Mouse (Mus musculus): ENCODE results near the gene Efcab9.

Gene Efcab9

GRCm38 (mm10) chr11:32531871-32532764 is at the start of gene Efcab9:
TSS of gene Efcab9 (minus strand) at chr11:32532081.
- DNase-seq (ENCODE audit: low read depth): no peak

DNA sequence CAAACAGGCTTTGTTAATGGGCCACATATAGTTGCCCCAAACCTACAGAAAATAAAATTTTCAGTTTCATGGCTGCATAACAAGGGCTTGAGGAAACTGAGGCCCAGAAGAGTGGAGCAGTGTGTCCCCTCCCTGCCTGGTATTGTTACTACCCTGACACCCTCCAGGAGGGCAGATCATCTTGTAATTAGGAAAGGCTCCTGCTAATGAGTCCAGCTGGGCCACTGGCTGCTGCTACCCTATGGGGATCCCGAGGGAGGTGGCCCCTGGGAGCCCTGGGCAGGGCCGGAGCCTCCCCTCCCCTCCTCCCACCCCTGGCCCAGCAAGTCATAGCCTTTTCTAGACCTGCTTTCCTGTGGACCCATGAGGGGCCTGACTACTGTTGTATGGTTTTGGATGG is 49.1 kb upstream of the Efcab9 start:
- DNase-seq (ENCODE audit: low read depth): no peak

DNA sequence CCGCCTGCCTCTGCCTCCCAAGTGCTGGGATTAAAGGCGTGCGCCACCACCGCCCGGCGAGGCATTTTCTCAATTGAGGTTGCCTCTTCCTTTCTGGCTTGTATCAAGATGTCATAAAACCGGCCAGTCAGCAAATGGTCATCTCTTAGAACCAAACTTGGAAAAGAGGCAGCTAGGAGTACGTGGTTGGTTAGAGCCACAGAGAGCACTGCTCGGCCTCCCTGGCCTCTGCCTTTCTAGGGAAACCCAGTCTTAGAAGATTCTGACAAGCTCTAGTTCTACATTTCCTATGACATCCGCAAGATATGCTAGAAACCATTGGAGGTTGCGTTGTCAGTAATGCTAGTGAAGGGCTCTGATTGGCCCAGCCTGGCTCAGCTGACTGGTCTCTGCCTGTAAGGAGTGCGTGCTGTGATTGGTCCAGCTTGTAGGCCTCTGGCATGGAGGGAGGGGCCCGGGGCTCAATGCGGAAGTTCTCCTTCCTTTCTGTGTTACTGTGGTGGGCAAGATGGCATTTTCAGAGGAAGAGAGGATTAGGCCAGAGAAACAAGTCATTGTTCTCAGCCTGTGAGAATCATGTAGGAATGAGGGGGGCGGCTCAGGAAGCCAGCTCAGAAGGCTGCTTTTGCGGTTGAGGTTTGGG is 48.5 kb upstream of the Efcab9 start:
- no peak for DNase-seq (ENCODE audit: low read depth)

- no peak for DNase-seq (ENCODE audit: low read depth)
Observed at GRCm38 (mm10) chr11:32576760-32577050, 44.8 kb upstream of the Efcab9 start.

DNA sequence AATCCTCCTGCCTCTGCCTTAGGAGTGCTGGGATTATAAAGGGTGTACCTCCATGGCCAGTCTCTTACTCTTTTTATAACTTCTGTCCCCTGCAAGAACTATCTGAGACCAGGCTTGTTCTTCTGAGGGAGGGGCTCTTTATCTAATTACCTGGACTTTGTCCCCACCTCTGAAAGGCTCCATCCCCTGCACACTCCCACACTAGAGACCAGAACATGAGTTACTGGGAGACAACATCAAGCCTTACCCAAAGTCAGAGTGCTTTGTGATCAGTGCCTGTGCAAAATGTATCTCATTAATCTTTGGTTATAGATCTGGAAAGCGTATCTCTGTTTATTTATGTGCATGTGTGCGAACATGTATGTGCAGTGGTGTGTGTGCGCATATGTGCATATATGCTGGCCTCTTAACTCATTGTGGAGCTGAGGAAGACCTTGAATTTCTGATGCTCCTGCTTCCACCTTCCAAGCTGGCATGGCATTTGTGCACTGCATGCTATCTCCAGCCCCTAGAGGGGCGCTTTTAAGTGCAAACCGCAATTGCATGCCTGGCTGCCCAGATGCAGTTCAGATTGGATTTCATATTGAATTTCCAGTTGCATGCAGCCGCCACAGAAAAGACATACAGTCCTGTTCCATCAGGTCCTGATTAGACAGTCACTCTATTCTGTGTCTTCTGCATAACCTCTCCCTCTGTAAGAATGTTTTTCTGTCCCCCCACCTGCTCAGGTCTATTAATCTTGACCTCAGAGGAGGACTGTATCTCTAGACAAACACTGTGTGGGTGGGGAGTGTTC is 44.3 kb upstream of the Efcab9 start:
- DNase-seq (ENCODE audit: low read depth): no peak

DNA sequence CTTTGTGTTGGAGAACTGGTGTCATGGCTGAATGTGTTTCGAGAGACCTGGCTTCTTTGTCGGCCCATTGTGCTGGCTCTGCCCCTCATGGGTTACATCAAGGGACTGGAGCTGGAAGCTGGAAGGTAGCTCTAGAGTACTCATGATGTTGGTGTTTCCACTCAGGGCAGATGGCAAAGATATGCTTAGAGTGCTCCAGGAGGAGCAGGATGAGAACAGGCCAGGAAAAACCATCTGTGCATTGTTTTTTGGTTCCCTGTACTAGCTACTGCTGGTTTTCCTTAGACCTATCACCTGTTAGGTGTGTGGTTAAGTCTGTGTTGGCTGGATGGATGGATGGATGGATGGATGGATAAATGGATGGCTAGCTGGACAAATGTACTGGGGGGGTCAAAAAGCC is 41.8 kb upstream of the Efcab9 start:
- DNase-seq (ENCODE audit: low read depth): no peak

- DNase-seq (ENCODE audit: low read depth): no peak
Observed at GRCm38 (mm10) chr11:32571103-32571502, 39.2 kb upstream of the Efcab9 start.

DNA sequence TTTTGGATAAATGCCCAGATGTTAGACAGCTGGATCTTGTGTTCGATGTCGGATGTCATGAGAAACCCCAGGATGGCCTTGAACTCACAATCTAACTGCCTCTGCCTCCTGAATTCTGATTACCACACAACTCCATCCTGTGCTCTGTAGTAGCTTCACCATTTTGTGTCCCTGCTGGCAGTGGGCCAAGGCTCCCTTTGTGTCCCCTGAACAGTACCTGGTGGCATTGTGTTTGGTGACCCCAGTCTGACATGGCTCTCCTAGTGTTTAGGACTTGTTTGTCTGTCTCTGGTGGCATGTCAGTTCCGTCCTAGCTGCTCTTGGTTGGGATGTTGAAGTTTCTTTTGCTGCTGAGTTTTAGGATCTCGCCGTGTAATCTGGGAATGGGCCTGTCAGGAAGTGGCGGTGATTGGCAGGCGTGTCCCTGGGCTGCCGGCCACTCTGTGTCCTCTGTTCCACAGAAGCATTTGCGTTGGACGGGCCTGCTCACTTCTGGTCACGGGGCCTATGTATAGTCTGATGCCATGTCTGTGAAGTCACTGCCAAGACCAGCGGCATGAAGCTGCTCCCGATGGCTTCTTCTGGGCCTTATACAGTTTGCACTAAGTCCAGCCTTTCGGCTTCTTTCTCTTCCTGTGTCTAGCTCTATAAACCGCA is 36.9 kb upstream of the Efcab9 start:
- no peak for DNase-seq (ENCODE audit: low read depth)

- DNase-seq (ENCODE audit: low read depth): no peak
Observed at GRCm38 (mm10) chr11:32568060-32568459, 36.2 kb upstream of the Efcab9 start.

GRCm38 (mm10) chr11:32567000-32567855 is 35.3 kb upstream of the Efcab9 start:
- DNase-seq (ENCODE audit: low read depth): no peak

- DNase-seq (ENCODE audit: low read depth): no peak
Observed at GRCm38 (mm10) chr11:32566184-32566583, 34.3 kb upstream of the Efcab9 start.

DNA sequence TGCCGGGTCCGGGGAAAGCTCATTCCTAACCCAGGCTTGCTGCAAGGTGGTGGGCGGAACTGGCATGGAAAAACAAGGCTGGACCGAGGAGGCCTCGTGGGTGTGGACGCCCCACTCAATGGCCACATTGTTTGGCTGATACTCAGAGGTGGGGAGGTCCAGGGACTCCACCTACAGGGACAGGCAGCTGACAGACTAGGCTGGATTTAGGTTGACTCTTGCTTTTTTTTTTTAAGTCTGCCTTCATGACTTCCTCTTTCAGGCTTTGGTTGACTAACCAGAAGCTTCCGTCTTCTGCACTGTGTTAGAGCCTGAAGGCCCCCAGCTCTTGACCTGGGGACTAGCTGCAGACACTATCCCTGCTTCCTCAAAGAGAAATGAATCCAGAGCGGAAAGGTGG is 33.2 kb upstream of the Efcab9 start:
- no peak for DNase-seq (ENCODE audit: low read depth)

DNA sequence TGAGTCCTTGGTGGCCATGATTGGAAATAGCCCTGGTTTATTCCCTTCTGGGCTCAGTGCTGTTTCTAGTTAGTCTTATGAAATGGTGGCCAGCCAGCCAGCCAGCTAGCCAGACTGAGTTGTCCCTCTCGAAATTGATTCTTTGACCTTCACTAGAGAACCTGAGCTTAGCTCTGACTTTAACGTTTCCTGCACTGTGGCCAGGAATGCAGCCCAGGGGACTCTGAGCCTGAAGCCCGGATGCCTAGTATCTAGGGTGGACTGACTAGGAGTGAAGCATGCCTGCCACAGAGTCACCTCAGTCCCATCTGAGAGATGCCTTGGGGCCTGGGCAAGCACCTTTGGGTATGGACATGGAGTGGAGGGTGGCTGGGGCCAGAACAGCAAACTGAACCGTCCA is 32.7 kb upstream of the Efcab9 start:
- DNase-seq (ENCODE audit: low read depth): no peak

DNA sequence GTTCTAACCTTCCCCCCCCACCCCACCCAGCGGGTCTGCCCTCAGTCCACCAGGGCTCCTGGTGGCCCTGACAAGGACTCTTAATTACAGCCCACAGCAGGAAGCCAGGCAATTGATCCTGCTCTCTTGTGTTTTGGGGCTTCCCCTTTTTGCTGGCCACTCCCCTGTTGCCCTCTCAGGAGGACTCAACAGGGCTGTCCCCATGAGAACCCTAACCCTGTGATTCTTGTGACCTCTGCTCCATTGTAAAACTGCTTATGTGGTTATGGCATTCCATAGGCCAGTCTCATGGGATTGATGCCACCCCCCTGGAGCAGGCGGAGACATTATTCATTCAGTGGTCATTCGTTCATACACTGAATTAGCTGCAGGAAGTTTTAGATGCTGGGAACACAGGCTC is 31.8 kb upstream of the Efcab9 start:
- no peak for DNase-seq (ENCODE audit: low read depth)

- DNase-seq (ENCODE audit: low read depth): no peak
Observed at GRCm38 (mm10) chr11:32562706-32563105, 30.8 kb upstream of the Efcab9 start.

GRCm38 (mm10) chr11:32561465-32562355 is 29.8 kb upstream of the Efcab9 start:
- no peak for DNase-seq (ENCODE audit: low read depth)

DNA sequence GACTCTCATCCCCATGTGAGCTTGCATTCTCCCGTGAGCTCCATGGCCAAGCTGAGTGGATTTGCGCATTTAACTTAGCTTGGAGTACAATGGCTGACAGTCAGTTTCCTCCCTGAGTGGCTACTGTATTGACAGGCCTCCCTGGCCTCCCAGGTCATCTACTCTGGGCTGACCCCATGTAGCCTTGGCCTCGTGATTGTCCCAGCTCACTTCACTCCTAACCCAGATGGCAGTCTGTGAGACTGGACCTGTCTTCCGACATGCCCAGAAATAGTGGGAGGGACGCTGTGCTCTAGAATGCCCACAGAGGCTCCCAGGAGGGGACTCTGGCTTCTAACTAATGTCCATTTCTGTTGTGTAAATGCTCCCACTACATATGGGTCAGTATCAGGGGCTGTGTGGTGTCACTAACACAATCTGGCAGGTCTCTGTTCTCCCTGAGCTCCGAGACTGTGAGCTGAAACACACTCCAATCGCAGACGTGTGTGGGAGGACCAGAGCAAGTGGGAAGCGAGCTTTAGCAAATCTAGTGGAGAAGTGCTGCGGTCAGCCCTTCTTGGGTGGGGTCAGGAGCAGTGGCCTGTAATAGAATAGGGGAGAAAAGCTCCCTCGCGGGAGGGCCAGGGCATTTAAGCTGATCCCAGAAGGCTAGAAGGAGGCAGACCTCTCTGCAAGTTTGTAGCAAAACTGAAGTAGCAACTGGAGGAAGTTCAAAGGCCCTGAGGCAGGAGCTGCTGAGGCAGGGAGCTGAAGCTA is 28.3 kb upstream of the Efcab9 start:
- DNase-seq (ENCODE audit: low read depth): no peak

DNA sequence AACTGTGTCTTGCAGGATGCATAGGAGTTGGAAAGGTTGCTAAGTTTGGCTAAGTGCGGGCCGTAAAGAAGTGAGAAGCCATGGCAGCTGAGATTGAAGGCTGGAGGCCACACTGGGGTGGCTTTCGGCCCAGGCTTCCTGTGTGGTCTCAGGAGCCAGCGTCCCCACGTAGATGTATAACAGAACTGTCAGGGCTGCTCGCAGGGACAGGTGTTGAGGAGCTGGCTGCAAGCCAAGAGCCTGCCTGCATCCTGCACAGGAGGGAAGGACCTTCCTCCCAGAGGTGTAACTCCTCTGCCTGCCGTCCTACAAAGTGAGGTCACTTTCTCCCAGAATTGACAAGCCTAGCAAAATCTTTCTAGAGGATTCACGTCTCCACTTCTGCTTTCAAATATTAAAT is 26.8 kb upstream of the Efcab9 start:
- no peak for DNase-seq (ENCODE audit: low read depth)

GRCm38 (mm10) chr11:32558026-32558425 is 26.1 kb upstream of the Efcab9 start:
- DNase-seq (ENCODE audit: low read depth): no peak

Measured in c-Kit-positive CD71-negative TER-119-negative erythroid progenitor cells, embryonic 14.5 days (primary cell).